Mouse (Mus musculus): ENCODE results near the gene Gfod1.

Gfod1 gene

GRCm38 (mm10) chr13:43228141-43228540 is 75.8 kb downstream of the Gfod1 start:
- DNase-seq = no peak

GRCm38 (mm10) chr13:43226041-43226440 is 77.9 kb downstream of the Gfod1 start:
- no peak for DNase-seq

GRCm38 (mm10) chr13:43225161-43225560 is 78.8 kb downstream of the Gfod1 start:
- no peak for DNase-seq

GRCm38 (mm10) chr13:43222084-43222483 is 81.9 kb downstream of the Gfod1 start:
- no peak for DNase-seq

GRCm38 (mm10) chr13:43221290-43221689 is 82.7 kb downstream of the Gfod1 start:
- DNase-seq = no peak

- no peak for DNase-seq
Observed at GRCm38 (mm10) chr13:43220635-43221034, 83.3 kb downstream of the Gfod1 start.

- no peak for DNase-seq
Observed at GRCm38 (mm10) chr13:43218764-43219163, 85.2 kb downstream of the Gfod1 start.

- DNase-seq = no peak
Observed at GRCm38 (mm10) chr13:43218284-43218683, 85.7 kb downstream of the Gfod1 start.

- DNase-seq = no peak
Observed at GRCm38 (mm10) chr13:43217686-43218085, 86.3 kb downstream of the Gfod1 start.

- DNase-seq = no peak
Observed at GRCm38 (mm10) chr13:43217059-43217458, 86.9 kb downstream of the Gfod1 start.

- no peak for DNase-seq
Observed at GRCm38 (mm10) chr13:43215994-43216706, 87.8 kb downstream of the Gfod1 start.

GRCm38 (mm10) chr13:43215144-43215993 is 88.6 kb downstream of the Gfod1 start:
- no peak for DNase-seq

- DNase-seq = no peak
Observed at GRCm38 (mm10) chr13:43212338-43212737, 91.6 kb downstream of the Gfod1 start.

GRCm38 (mm10) chr13:43210956-43211355 is 93.0 kb downstream of the Gfod1 start:
- no peak for DNase-seq

- no peak for DNase-seq
Observed at GRCm38 (mm10) chr13:43209560-43209959, 94.4 kb downstream of the Gfod1 start.

GRCm38 (mm10) chr13:43208914-43209439 is 95.0 kb downstream of the Gfod1 start:
- no peak for DNase-seq

GRCm38 (mm10) chr13:43206118-43206683 is 97.8 kb downstream of the Gfod1 start:
- DNase-seq = no peak

GRCm38 (mm10) chr13:43203641-43204040 is 100.3 kb downstream of the Gfod1 start:
- DNase-seq = no peak

GRCm38 (mm10) chr13:43203234-43203633 is 100.7 kb downstream of the Gfod1 start:
- no peak for DNase-seq

GRCm38 (mm10) chr13:43202351-43202750 is 101.6 kb downstream of the Gfod1 start:
- no peak for DNase-seq

GRCm38 (mm10) chr13:43201033-43201432 is 102.9 kb downstream of the Gfod1 start:
- DNase-seq = no peak

GRCm38 (mm10) chr13:43200473-43200872 is 103.5 kb downstream of the Gfod1 start:
- no peak for DNase-seq

GRCm38 (mm10) chr13:43199749-43200148 is 104.2 kb downstream of the Gfod1 start:
- DNase-seq = no peak

- DNase-seq = no peak
Observed at GRCm38 (mm10) chr13:43199282-43199681, 104.7 kb downstream of the Gfod1 start.

Data from right cerebral cortex, postnatal 25 days (tissue).